Comparison of ENCODE assay signal across 18 mouse cellular contexts in genomic region chr17:69841308-69841707, GRCm38 (mm10).
DNase-seq lines count a peak whose midpoint lies in the region; ATAC-seq and TF ChIP-seq lines count a peak whose summit lies in the region.
"Had no signal": no experiment of that assay in that cellular context is flagged by ENCODE, and none has a peak within 500 bp of the region (broad histone marks: within the 10 kb centered on the region; RNA-seq: fewer than 3 reads in every experiment).

No protein-coding gene starts in this region.

- no peaks in the 10 kb centered on the region for H3K36me3 ChIP-seq in hindbrain, embryonic 12.5 days
- no peaks in the 10 kb centered on the region for H3K36me3 ChIP-seq in hindbrain, embryonic 10.5 days
- H3K36me3 ChIP-seq: embryonic facial prominence, embryonic 12.5 days; lung, embryonic 15.5 days; midbrain, embryonic 10.5 days had no signal

- no peak overlapping the region for H3K4me3 ChIP-seq in hindbrain, embryonic 12.5 days
- no peak overlapping the region for H3K4me3 ChIP-seq in hindbrain, embryonic 10.5 days
- H3K4me3 ChIP-seq: embryonic facial prominence, embryonic 12.5 days; lung, embryonic 15.5 days; midbrain, embryonic 10.5 days had no signal

- H3K4me1 ChIP-seq in hindbrain, embryonic 12.5 days = no peaks in the 10 kb centered on the region
- H3K4me1 ChIP-seq in hindbrain, embryonic 10.5 days (replicated peaks) = no peaks in the 10 kb centered on the region
- H3K4me1 ChIP-seq: embryonic facial prominence, embryonic 12.5 days; lung, embryonic 15.5 days; midbrain, embryonic 10.5 days had no signal

- ATAC-seq in hindbrain, embryonic 12.5 days (ENCODE audit: low FRiP score) = peak; percentile 61; the same call in 1 of the 2 replicates

- TF ChIP-seq CTCF in brain, embryonic 14.5 days (IDR thresholded peaks at IDR 0.05; ENCODE audit: borderline replicate concordance, extremely low read depth, insufficient read depth, insufficient read length) = no peak

- no peak for TF ChIP-seq POLR2A in brain, embryonic 14.5 days (IDR thresholded peaks at IDR 0.05; ENCODE audit: borderline replicate concordance, extremely low read depth, insufficient read depth, insufficient read length, poor library complexity, severe bottlenecking)

- no peak overlapping the region for H3K27ac ChIP-seq in hindbrain, embryonic 12.5 days
- no peak overlapping the region for H3K27ac ChIP-seq in hindbrain, embryonic 10.5 days
- H3K27ac ChIP-seq: embryonic facial prominence, embryonic 12.5 days; hindbrain, embryonic 14.5 days; liver, embryonic 14.5 days; lung, embryonic 15.5 days; midbrain, embryonic 10.5 days had no signal

- H3K4me2 ChIP-seq in hindbrain, embryonic 12.5 days (replicated peaks) = no peak overlapping the region
- H3K4me2 ChIP-seq: embryonic facial prominence, embryonic 12.5 days; hindbrain, embryonic 14.5 days; lung, embryonic 15.5 days had no signal

- no peaks in the 10 kb centered on the region for H3K9me3 ChIP-seq in hindbrain, embryonic 12.5 days (replicated peaks)
- H3K9me3 ChIP-seq in hindbrain, embryonic 10.5 days = no peaks in the 10 kb centered on the region
- H3K9me3 ChIP-seq: embryonic facial prominence, embryonic 12.5 days; lung, embryonic 15.5 days; midbrain, embryonic 10.5 days had no signal

- DNase-seq in hindbrain, embryonic 10.5 days (ENCODE audit: low spot score) = no peak
- peak; percentile 51 for DNase-seq in brain, embryonic 14.5 days (ENCODE audit: low read depth)
- peak; percentile 20 for DNase-seq in embryo, embryonic 11.5 days (ENCODE audit: low read depth, low spot score)
- peak; percentile 12 for DNase-seq in hindlimb bud, embryonic 11.5 days (ENCODE audit: extremely low spot score, low read depth, low spot score)
- no peak for DNase-seq in frontal cortex, postnatal 10 days (ENCODE audit: low spot score in 2 of 2)
- DNase-seq in right cerebral cortex, postnatal 10 days (ENCODE audit: low spot score in 2 of 2) = no peak
- DNase-seq: adrenal gland, adult 2 months; cerebellum, postnatal 10 days; gastrocnemius, postnatal 36 days; kidney, adult 11 months; lung, postnatal 4 days; right cerebral cortex, postnatal 4 days had no signal

- no peak overlapping the region for H3K9ac ChIP-seq in hindbrain, embryonic 12.5 days
- H3K9ac ChIP-seq: embryonic facial prominence, embryonic 12.5 days; hindbrain, embryonic 14.5 days; liver, embryonic 14.5 days; lung, embryonic 15.5 days had no signal

- no peaks in the 10 kb centered on the region for H3K27me3 ChIP-seq in hindbrain, embryonic 12.5 days
- H3K27me3 ChIP-seq in hindbrain, embryonic 10.5 days (ENCODE audit: insufficient read depth, poor library complexity, severe bottlenecking) = no peaks in the 10 kb centered on the region
- H3K27me3 ChIP-seq: embryonic facial prominence, embryonic 12.5 days; lung, embryonic 15.5 days had no signal

- 63% methylated on average over 5 of the region's 5 CpGs for WGBS in hindbrain, embryonic 12.5 days
- 76% methylated on average over 5 of the region's 5 CpGs for WGBS in hindbrain, embryonic 10.5 days

Comparison
In these comparisons a context has a peak if more than half of its experiments do, and no peak if none do; other contexts are left out.
1. DNase-seq: peak in brain, embryonic 14.5 days (single experiment), embryo, embryonic 11.5 days (single experiment) and hindlimb bud, embryonic 11.5 days (single experiment); none in hindbrain, embryonic 10.5 days (single experiment), frontal cortex, postnatal 10 days (0 of 2) and right cerebral cortex, postnatal 10 days (0 of 2).